Mouse (Mus musculus) left cerebral cortex, adult 2 months (tissue): ENCODE measurements around the gene Dcbld1. TPM values are rescaled to one million over a fixed set of nuclear protein-coding genes. Genes with fewer than 3 reads are reported as not detected.
"Not testable (repeated sequence)": the region's sequence is repeated elsewhere in the genome, so short reads cannot be mapped to it uniquely, and the experiment has no call there.

Experiments
- DNase-seq, 2 experiments: peaks; one replicate each; pipeline ENCODE4 v3.0.0; 2021 to 2022; ENCODE audit warnings: low spot score in 2 of 2, mixed read lengths in 1 of 2; ENCODE audit errors: extremely low spot score in 1 of 2
- H3K27ac ChIP-seq: fragments of 200-600 bp; 2 replicates; pipeline ENCODE4 v1.8.1; 2022
- H3K4me3 ChIP-seq: fragments of 200-600 bp; 2 replicates; pipeline ENCODE4 v1.8.1; 2022
- CTCF ChIP-seq: fragments of 200-600 bp; IDR thresholded peaks from 2 replicates; pipeline ENCODE4 v1.8.1; 2022; ENCODE audit warnings: antibody characterized with exemption, mild to moderate bottlenecking, moderate library complexity
- intact Hi-C: fragments of 180-260 bp; cut with DNase I; formaldehyde crosslinking; loops from one replicate; pipeline ENCODE4 v1.15.1; 2025
- total RNA-seq, 2 experiments: library from RNA; stranded (reverse); gene quantifications; 2 replicates each; pipeline ENCODE4 v1.2.3; 2021

The Dcbld1 gene
- total RNA-seq, 2 experiments from 2014 or later, result 5.1 to 5.7 TPM

DNA sequence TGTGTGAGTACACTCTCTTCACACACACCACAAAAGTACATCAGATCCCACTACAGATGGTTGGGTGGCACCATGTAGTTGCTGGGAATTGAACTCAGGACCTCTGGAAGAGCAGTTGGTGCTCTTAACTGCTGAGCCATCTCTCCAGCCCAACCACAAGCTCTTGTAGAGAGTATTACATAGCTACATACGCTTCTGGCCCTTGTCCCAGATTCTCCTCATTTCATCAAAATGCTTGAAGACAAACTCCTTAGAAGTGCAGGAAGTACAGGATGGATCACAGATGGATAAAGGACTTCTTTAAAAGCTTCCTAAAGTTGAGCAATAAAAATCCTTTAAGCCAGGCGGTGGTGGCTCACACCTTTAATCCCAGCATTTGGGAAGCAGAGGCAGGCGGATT is 88.5 kb downstream of the Dcbld1 start:
- no peak overlapping the region for H3K27ac ChIP-seq
- no peak overlapping the region for H3K4me3 ChIP-seq
- no peak for TF ChIP-seq CTCF
- intact Hi-C loops, result no loop called here
- DNase-seq, result no peak

DNA sequence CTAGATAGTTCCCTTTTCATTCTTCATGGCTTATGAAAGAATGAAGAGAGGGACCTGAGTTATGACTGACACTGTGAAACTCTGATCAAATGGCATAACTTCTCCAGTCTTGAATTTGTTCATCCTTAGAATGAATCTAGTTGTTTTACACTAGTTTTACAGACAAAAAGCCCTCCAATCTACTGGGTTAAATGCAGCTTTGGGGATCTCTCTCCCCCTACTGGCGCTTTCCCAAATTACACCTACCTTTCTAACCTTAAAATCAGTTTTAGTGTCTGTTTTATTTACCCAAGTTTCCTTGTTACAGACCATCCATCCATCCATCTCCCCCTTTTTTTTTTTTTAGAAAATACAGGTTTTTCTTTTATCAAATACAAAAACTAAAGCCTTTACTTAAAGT is 97.6 kb downstream of the Dcbld1 start:
- Histone ChIP-seq H3K4me3 (no peak overlapping the region), H3K27ac (no peak overlapping the region)
- DNase-seq, result peak; percentile 29 to 44
- intact Hi-C loops, result loop anchor here (2.0 to 5.0 kb wide), 4 partner anchors 98 to 539 kb away; partner anchors contain the start of gene Dcbld1
- TF ChIP-seq CTCF, result peak; percentile 78

DNA sequence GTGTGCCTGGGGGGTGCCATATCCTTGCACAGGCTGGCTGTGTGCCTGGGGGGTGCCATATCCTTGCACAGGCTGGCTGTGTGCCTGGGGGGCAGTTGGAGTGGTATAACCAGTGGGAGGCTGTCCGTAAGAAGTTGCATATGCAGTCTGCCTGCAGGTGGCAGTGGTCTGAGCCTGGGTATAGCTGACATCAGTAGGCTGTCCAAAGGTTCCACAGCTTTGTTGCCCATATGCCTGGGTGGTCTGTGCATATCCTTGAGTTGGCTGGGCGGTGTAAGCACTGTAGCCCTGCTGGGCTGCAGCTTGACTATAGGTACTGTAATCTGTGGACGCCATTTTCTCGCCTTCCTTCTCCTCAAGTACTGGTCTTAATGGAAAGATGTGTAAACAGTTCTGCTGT is 109.9 kb downstream of the Dcbld1 start:
- DNase-seq, intact Hi-C loops, H3K4me3 ChIP-seq, H3K27ac ChIP-seq: not testable (repeated sequence)

DNA sequence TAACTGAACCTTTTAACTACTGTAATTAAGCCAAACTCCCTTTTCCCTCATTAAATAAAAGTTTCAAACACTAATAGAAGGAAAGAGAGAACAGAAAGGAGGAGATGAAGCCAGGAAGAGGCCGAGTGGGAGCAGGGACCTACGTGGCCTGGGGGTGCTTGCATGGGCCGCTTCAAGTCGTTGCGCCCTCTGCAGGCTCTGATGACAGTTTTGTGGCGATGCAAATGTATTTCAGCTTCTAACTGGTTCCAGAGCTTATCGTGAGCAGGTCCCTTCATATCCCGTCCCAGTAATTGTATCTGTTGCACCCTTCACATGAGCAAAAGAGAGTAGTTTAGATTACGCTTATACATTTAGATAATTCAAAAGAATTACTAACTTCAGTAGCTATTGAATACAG is 119.8 kb downstream of the Dcbld1 start:
- no peak; the same call in 1 of the 2 replicates for TF ChIP-seq CTCF

DNA sequence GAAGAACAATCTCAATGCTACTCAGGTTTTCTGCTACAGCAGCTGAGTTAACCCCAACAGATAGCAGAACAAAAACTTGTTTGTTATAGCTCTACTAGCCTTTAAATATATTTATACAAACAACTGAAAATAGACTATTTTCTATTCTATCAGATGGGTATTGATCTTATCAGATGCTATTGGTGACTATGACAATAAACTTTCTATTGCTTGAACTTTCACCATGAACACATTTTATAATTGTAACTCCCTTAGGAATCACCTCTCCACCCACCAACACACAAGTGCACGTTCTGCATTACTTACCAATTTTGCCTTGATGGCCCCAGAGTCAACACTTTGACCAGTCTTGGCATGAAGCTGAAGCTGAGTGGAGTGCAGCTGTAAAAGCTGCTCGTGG is 125.0 kb downstream of the Dcbld1 start, which contains the start of gene Gm26741:
Gene Gm26741, plus strand, starts transcription at position 301 of the 400 bp plus-strand sequence.
- no peak within 1 kb of the TSS for H3K4me3 ChIP-seq
- intact Hi-C loops, result no loop called here
- no peak for DNase-seq
- no peak for TF ChIP-seq CTCF
- no peak within 1 kb of the TSS for H3K27ac ChIP-seq

More for the DNA sequence above, 119.8 kb downstream of the Dcbld1 start:
- intact Hi-C loops, result no loop called here
- no peak for DNase-seq
- H3K27ac ChIP-seq, result no peak overlapping the region
- H3K4me3 ChIP-seq, result no peak overlapping the region

DNA sequence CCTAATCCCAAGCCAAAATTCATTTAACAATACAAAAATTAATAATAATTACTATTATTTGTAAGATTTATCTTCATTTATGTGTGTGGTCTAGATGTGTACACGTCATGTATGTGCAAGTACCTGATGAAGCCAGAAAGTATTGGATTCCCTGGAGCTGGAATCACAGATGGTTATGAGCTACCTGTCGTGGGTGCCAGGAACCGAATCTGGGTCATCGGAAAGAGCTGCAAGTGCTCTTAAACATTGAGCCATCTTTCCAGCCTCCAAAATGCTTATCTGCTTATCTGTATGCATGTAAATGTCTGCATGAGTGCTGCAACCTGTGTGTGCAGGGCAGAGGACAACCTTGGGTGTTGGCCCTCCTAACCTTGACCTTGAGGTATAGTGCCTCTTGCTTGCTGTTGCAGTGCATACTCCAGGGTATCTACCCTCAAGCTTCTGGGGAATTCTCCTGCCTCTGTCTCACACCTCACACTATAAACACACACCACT is 126.9 kb downstream of the Dcbld1 start:
- no peak for TF ChIP-seq CTCF
- Histone ChIP-seq H3K4me3 (no peak overlapping the region), H3K27ac (no peak overlapping the region)
- DNase-seq, result no peak
- intact Hi-C loops, result no loop called here

DNA sequence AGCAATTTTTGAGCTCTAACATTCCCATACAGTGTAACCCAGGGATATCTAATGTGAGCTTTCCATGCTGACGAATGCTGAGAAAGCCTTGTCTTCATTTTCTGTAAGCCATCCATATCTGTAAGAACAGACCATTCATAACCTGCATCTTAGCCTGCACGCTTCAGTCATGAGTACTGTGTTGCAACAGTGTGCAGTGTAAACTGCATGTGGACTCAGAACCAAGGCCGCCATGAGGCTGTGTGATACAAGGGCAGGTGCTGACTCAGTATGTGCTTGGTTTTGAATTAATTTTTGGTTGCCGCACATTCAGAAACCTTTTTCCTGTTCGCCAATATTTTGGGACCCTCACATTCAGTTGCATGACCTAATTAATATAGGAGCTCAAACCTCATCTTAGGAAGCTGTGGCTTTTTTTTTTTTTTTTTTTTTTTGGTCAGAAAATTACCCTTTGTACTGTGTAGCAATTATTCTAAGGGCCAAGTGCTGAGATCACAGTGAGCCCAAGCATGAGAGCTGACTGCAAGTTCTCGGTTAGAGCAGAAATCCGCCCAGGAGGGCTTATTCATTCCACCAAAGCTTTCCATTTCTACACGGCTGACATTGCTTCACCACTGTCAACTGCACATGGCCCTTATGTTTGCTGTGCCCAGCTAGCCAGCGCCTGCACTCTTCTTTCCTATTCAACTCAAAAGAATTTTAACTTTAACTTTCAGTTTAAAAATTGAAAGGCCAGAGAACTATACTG is 127.6 kb downstream of the Dcbld1 start:
- Histone ChIP-seq H3K27ac (no peak overlapping the region), H3K4me3 (no peak overlapping the region)
- intact Hi-C loops, result no loop called here
- no peak for TF ChIP-seq CTCF
- no peak for DNase-seq

DNA sequence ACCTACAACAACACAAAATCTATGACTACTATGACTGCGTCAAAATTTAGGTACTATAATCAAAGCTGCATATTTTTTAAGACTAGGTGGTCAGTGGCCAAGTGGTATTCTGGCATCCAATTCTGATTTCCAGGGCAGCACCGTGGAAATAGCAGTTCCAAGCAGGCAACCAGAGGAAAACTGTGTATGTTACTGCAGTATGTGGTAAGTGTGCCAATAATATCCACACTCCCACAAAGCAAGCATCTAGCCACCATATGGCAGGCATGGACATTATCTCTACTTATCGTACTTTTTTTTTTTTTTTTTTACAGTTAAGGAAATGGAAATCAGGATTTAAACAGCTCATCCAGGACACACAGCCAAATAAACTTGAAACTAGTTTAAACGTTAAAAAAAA is 135.0 kb downstream of the Dcbld1 start:
- intact Hi-C loops, result no loop called here
- H3K4me3 ChIP-seq, result no peak overlapping the region
- H3K27ac ChIP-seq, result no peak overlapping the region
- no peak for DNase-seq
- no peak for TF ChIP-seq CTCF

Other genes starting within 250 kb of the Dcbld1 start
- gene Vgll2, start 211.1 kb upstream of the Dcbld1 start, total RNA-seq, result not detected
- not detected for gene Ros1, start 38.4 kb upstream of the Dcbld1 start, total RNA-seq
- not detected for gene Gm26741, start 125.1 kb downstream of the Dcbld1 start, total RNA-seq
- 10 to 100 TPM; 42.5 to 47.4 TPM for gene Gopc, start 148.5 kb downstream of the Dcbld1 start, total RNA-seq
- gene Nepn, start 155.4 kb downstream of the Dcbld1 start, total RNA-seq, result not detected
- 10 to 100 TPM; 63.4 to 66.7 TPM for gene Nus1, start 183.9 kb downstream of the Dcbld1 start, total RNA-seq